Mouse (Mus musculus): ENCODE data around the gene Pla2g12b.
A peak's percentile ranks its signal among the peaks of the same experiment; 100 is the strongest.

Gene Pla2g12b

GRCm38 (mm10) chr10:59413711-59414110 is 10.3 kb downstream of the Pla2g12b start:
- DNase-seq (ENCODE audit: low read depth, low spot score), result no peak

DNA sequence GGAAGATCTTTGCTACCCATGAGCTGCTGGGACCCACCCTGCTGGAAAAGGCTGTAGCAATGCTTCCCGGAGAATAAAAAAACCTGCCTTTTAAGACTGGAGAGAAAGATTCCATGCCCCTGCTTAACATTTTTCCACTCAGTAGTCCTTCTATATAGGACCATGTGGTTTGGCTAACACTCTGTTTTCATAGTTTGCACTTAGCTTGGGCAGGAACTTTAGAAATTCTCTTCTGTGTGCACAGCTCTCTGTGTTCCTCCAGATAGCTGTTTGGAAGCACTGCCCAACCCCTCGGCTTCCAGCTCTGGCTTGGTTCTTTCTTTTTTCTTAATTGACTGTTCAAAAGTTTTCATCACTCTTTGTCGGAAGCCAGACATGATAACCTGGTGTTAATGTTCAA is 13.2 kb downstream of the Pla2g12b start:
- DNase-seq (ENCODE audit: low read depth, low spot score), result no peak

DNA sequence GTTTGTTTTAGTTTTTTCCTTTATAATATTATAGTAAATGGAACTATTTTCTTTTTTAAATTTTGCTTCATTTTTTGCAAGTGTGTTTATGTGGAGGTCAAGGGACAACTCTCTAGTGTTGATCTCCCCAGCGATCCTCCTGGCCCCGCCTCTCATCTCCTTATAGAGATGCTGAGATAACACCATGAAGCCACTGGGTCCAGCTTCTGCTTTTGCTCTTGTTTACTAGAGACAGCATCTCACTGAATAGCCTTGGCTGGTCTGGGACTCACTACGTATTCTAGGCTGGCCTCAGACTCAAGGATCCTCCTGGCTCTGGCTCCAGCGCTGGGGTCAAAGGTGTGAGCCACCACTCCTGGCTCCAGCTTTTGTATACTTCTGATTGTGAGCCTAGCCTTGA is 16.1 kb downstream of the Pla2g12b start:
- no peak for DNase-seq (ENCODE audit: low read depth, low spot score)

DNA sequence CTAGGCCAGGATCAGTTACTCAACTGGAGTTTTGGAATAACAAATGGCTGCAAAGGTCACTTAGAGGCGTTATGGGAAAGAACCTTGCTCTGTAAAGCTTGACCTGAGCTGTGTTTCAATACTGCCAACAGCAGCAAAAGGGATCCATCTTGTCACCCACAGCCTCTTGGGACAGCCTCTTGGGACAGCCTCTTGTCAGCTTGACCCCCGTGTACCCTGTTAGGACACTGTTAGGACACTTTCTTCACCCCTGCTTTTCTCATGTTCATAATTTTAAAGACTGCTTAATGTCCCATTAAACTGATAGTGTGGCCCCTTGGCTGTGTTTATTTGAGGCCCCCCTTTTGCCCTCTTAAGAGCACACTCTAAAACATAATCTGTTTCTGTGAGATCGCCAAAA is 21.0 kb downstream of the Pla2g12b start:
- no peak for DNase-seq (ENCODE audit: low read depth, low spot score)

DNA sequence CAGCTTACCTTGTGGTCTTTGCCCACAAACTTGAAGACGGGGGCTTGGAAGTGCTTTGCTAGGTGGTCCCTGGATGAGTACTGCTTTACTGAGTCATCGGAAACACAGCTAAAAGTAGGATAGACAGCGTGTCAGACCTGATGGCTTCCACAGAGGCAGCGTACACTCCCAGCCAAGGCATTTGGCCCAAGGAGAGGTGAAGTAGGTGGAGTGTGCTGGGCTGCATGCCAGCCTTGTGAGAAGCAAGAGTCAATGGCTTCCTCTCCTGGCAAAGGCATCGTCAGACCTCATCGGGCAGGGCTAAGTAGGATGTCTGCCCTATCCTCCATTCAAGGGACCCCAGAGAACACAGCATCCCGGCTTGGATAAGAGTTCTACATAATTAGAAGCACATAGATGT is 21.9 kb downstream of the Pla2g12b start:
- no peak for DNase-seq (ENCODE audit: low read depth, low spot score)

- DNase-seq (ENCODE audit: low read depth, low spot score), result no peak
These were observed 22.9 kb downstream of the Pla2g12b start for GRCm38 (mm10) chr10:59426371-59426770.

- no peak for DNase-seq (ENCODE audit: low read depth, low spot score)
These were observed 26.1 kb downstream of the Pla2g12b start for GRCm38 (mm10) chr10:59429448-59430135.

DNA sequence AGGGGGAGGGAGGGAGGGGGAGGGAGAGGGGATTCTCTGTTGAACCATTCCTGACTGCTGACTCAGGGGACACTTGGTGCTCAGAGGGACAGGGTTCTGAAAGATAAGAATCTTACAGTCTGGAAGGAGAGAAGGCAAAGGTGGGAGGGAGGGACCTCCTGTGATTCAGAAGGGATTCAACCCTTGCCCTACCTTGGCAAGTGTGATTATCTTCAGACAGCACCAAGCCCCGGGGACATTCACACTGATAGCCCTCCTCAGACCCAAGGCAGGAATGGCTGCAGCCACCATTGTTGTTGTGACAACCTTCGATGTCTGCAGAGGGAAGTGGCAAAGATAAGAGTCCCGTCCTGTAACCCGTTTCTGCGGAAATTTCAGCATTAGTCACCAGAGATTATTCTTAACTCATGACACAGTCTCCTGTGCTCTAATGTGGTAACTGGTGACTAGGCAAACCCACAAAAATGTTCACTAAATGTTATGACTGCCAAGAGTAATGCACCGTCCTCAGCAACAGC is 27.3 kb downstream of the Pla2g12b start:
- DNase-seq (ENCODE audit: low read depth, low spot score), result no peak

DNA sequence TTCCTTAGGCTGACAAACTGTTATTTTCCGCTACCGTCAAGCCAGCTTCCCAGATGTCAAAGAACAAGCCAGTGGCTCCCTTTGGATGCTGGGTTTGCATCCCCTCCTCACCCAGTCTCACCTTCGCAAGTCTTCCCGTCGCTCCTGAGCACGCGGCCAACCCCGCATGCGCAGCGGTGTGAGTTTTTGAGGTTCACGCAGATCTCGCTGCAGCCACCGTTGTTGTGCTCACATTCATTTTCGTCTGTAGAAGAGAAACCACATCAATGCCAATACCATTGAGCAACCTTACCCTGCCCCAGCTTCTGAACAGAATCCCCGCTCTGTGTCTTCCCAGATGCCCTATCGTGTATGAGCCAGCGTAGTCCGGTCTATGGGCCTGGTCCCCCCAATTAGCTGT is 32.3 kb downstream of the Pla2g12b start:
- DNase-seq (ENCODE audit: low read depth, low spot score), result no peak

DNA sequence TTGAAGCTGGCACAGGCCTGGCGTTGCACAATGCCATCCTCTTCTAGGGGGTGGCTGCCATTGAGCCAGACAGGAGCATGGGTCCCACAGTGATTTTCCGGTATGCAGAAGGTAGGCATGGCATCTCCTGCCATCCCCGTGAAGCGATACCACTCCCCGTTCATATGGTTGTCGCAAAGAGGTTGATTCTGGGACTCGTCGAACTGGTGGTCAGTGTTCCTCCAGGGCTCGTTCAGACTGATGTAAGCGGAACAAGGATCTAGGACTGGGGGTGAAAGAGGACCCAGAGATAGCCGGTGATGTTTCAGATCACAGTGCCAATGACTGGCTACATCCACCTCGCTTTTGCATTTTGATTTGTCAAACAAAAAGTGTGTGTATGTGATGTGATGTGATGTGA is 35.2 kb downstream of the Pla2g12b start:
- DNase-seq (ENCODE audit: low read depth, low spot score), result no peak

DNA sequence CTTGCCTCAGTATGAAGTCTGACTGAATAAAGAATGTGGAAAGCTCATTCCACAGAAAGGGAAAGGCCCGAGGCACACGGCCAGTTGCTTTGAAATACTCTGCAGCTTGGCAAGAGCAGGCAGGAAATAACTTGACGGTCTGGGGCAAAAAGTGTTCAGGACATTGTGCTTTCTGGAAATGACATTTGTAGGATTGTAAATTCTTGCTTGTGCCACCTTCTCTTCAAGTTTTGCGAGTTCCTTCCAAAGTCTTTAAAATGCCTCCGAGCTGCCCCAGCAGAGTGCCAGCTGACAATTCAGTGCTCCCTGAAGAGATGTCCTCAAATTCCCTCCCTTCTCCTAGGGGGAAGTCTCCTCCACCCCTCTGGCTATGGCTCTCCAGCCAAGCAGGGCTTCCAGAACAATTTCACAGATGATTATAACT is 36.1 kb downstream of the Pla2g12b start:
- DNase-seq (ENCODE audit: low read depth, low spot score), result no peak

GRCm38 (mm10) chr10:59440177-59440576 is 36.7 kb downstream of the Pla2g12b start:
- no peak for DNase-seq (ENCODE audit: low read depth, low spot score)

DNA sequence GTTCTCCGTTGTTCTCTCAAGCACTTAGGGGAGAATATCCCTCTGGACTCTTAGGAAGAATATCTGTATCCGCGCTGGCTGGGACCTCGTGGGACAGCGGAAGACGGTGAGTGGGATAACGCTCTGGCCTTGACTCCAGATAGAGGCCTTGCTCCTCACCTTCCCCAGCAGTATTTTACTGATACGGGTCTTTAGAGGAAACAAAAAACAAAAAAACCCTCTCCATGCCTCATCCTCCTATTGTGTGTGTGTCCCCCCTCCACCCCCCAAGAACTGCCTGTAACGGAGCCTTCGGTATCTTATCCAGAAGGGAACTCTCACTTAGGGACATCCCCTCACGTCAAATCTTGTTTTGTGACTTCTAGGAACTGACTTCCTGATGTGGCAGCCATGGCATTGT is 38.3 kb downstream of the Pla2g12b start, which contains the start of gene Oit3:
Oit3 (minus strand) TSS at position 44 of the 400 bp plus-strand sequence.
- DNase-seq (ENCODE audit: low read depth, low spot score), result no peak

- no peak for DNase-seq (ENCODE audit: low read depth, low spot score)
These were observed 39.8 kb downstream of the Pla2g12b start for GRCm38 (mm10) chr10:59443212-59443611.

GRCm38 (mm10) chr10:59444106-59444505 is 40.6 kb downstream of the Pla2g12b start:
- DNase-seq (ENCODE audit: low read depth, low spot score), result no peak

- no peak for DNase-seq (ENCODE audit: low read depth, low spot score)
These were observed 41.2 kb downstream of the Pla2g12b start for GRCm38 (mm10) chr10:59444635-59445034.

- DNase-seq (ENCODE audit: low read depth, low spot score), result no peak
These were observed 43.5 kb downstream of the Pla2g12b start for GRCm38 (mm10) chr10:59446911-59447437.

- no peak for DNase-seq (ENCODE audit: low read depth, low spot score)
These were observed 44.1 kb downstream of the Pla2g12b start for GRCm38 (mm10) chr10:59447546-59447945.

- no peak for DNase-seq (ENCODE audit: low read depth, low spot score)
These were observed 48.4 kb downstream of the Pla2g12b start for GRCm38 (mm10) chr10:59451839-59452238.

DNA sequence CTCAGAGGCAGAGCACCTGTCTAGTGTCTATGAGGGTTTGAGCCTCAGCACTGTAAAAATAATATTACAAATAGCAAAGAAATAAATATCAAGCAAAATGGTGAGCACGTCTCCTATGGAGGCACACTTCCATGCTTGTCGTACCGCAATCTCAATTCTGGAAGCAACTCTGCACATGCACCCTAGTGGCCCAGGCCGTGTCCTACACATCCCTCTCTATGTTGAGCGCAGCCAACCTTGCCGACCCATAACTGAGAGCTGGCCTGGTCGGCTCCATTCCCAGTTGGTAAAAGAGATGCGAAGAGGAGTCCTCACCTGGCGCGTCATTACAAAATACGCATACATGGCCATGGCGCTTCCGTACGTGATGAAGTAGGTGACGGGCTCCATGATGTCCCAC is 51.2 kb downstream of the Pla2g12b start:
- DNase-seq (ENCODE audit: low read depth, low spot score), result peak; percentile 22

- no peak for DNase-seq (ENCODE audit: low read depth, low spot score)
These were observed 56.3 kb downstream of the Pla2g12b start for GRCm38 (mm10) chr10:59459767-59460166.

DNA sequence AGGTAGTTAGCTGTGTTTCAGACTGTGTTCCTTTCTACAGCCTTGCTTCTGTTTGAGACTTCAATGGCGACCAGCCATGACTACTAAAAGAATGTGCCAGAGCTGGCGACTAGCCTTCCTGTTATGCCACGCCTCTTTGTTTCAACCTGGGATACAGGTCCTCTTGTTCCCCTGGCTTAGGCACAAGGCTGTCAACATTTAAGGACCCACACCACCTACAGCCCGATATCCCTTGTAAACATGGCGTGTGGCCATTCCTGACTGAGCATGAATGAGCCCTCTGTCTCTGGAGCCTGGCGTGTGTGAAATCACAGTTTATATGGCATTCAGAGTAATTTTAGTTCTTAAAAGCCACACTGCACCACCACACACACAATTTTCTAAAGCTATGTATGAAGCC is 58.8 kb downstream of the Pla2g12b start:
- DNase-seq (ENCODE audit: low read depth, low spot score), result no peak

DNA sequence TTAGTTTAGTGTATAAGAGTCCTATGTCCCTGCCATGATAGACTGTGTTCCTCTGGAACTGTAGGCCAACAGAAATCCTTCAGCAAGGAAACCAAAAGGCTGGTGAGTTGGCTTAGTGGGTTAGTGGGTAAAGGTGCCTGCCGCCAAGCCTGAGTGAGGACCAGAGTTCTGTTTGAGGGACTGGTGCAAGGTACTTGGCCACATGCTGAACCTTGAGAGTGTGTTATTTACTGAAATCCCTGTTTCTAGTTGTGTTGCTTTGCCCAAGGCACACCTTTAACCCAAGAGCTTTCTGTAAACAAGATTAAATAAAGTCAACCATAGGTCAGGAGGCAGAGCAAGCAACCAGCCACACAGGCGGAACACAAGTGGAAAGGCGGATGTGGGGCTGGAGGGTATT is 62.1 kb downstream of the Pla2g12b start:
- DNase-seq (ENCODE audit: low read depth, low spot score), result no peak

All from WW6 (cell line).